Mouse (Mus musculus) heart, embryonic 16.5 days (tissue): Measurements from ENCODE around the gene Klrb1. TPM values are rescaled to one million over a fixed set of nuclear protein-coding genes. Genes with fewer than 3 reads are reported as not detected.
A peak's percentile ranks its signal among the peaks of the same experiment; 100 is the strongest.
"Not testable (repeated sequence)": the region's sequence is repeated elsewhere in the genome, so short reads cannot be mapped to it uniquely, and the experiment has no call there.

ENCODE experiments used
- ATAC-seq: fragments of 200-750 bp; cut with Nextera tagmentation; replicated peaks from 2 replicates; pipeline ENCODE4 v1.8.0; 2017; ENCODE audit warnings: moderate number of reproducible peaks; ENCODE audit not compliant: insufficient read depth, low FRiP score; ENCODE audit errors: extremely low read depth
- H3K27ac ChIP-seq: fragments of 300-500 bp; sonication (generic); 2 replicates; pipeline ENCODE4 v1.5.1; 2014; ENCODE audit warnings: mild to moderate bottlenecking, low read length, control low read depth, moderate library complexity
- H3K27me3 ChIP-seq: fragments of 300-500 bp; sonication (generic); 2 replicates; pipeline ENCODE4 v1.6.1; 2014; ENCODE audit warnings: low read length, mixed read lengths; ENCODE audit not compliant: control insufficient read depth, insufficient read depth
- H3K36me3 ChIP-seq: fragments of 300-500 bp; sonication (generic); 2 replicates; pipeline ENCODE4 v1.6.1; 2014; ENCODE audit not compliant: control insufficient read depth, insufficient read depth
- H3K4me1 ChIP-seq: fragments of 300-500 bp; sonication (generic); 2 replicates; pipeline ENCODE4 v1.6.1; 2014; ENCODE audit warnings: low read length, mixed read lengths; ENCODE audit not compliant: control insufficient read depth, insufficient read depth
- H3K4me2 ChIP-seq: fragments of 300-500 bp; sonication (generic); 2 replicates; pipeline ENCODE4 v1.6.1; 2014; ENCODE audit warnings: low read depth, mild to moderate bottlenecking, control low read depth, low read length
- H3K4me3 ChIP-seq: fragments of 300-500 bp; sonication (generic); 2 replicates; pipeline ENCODE4 v1.5.1; 2014; ENCODE audit warnings: mild to moderate bottlenecking, control low read depth, low read length
- H3K9ac ChIP-seq: fragments of 300-500 bp; sonication (generic); 2 replicates; pipeline ENCODE4 v1.6.1; 2014; ENCODE audit warnings: low read length, control low read depth
- H3K9me3 ChIP-seq: fragments of 300-500 bp; sonication (generic); replicated peaks from 2 replicates; pipeline ENCODE4 v1.6.1; 2016; ENCODE audit warnings: low read length; ENCODE audit not compliant: control insufficient read depth
- WGBS: fragments of 180-500 bp; shearing (Covaris S2); extraction: QIAGEN DNeasy Blood & Tissue Kit; methylation state at CpG from one replicate; pipeline ENCODE4 v1.1.7; 2014; 5-methylcytosine and 5-hydroxymethylcytosine counted together
- polyA plus RNA-seq: library from polyadenylated mRNA; unstranded; fragments of >200 nt; fragmentation: Nextera tagmentation; extraction: Ambion mirVana; gene quantifications from 2 replicates; pipeline ENCODE4 v1.2.1, GENCODE M21; 2015

Gene Klrb1
- polyA plus RNA-seq, result not detected in 2 replicates

DNA sequence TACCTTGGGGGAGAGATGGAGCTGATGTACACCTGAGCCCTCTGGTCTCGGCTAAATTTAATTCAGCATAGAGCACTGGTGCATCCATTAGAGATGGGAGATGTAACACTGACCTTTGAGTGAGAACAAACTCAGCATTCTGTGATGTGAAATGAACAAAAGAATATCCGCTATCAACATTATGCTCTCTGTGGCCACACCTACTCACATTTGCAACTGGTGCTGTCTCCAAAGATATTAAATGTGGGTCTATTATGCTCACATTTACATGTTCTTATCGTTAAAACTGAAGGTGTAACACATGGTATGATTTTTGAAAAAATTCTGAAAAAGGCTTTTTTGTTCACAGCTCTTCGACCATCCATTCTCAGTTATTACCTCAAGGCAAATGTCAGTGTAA, at the start of gene Klrb1:
TSS of gene Klrb1 (minus strand) at position 101 of the 400 bp plus-strand sequence.
- H3K4me2 ChIP-seq, result no peak within 1 kb of the TSS
- WGBS, result 75% methylated on average over 4 of the region's 4 CpGs

GRCm38 (mm10) chr6:128769481-128770253, 46.8 kb upstream of the Klrb1 start:
- H3K9me3 ChIP-seq, result peaks cover 4% of the 10 kb centered on the region; the same call in 1 of the 2 replicates
- no peak overlapping the region for H3K27ac ChIP-seq
- WGBS, result 81% methylated on average over 10 of the region's 10 CpGs
- H3K27me3 ChIP-seq, result no peaks in the 10 kb centered on the region
- no peak overlapping the region for H3K4me2 ChIP-seq
- no peaks in the 10 kb centered on the region for H3K36me3 ChIP-seq
- no peaks in the 10 kb centered on the region for H3K4me1 ChIP-seq
- H3K4me3 ChIP-seq, result no peak overlapping the region
- no peak overlapping the region for H3K9ac ChIP-seq
- ATAC-seq, result no peak

More for the DNA sequence above, at the start of gene Klrb1:
- Histone ChIP-seq H3K9me3 (no peaks in the 10 kb centered on the region), H3K27ac (no peak within 1 kb of the TSS), H3K36me3 (no peaks in the 10 kb centered on the region), H3K27me3 (no peaks in the 10 kb centered on the region), H3K4me3 (no peak within 1 kb of the TSS), H3K9ac (no peak within 1 kb of the TSS), H3K4me1 (no peaks in the 10 kb centered on the region)
- ATAC-seq, result no peak

- Histone ChIP-seq H3K9me3 (peaks cover 2% of the 10 kb centered on the region; the same call in 1 of the 2 replicates), H3K27ac (no peak overlapping the region), H3K4me3 (no peak overlapping the region), H3K9ac (no peak overlapping the region), H3K4me2 (no peak overlapping the region), H3K4me1 (no peaks in the 10 kb centered on the region), H3K36me3 (no peaks in the 10 kb centered on the region), H3K27me3 (no peaks in the 10 kb centered on the region)
- ATAC-seq, result no peak
- WGBS, result 65% methylated on average over 4 of the region's 4 CpGs
These were observed 45.2 kb upstream of the Klrb1 start for GRCm38 (mm10) chr6:128768047-128768446.

DNA sequence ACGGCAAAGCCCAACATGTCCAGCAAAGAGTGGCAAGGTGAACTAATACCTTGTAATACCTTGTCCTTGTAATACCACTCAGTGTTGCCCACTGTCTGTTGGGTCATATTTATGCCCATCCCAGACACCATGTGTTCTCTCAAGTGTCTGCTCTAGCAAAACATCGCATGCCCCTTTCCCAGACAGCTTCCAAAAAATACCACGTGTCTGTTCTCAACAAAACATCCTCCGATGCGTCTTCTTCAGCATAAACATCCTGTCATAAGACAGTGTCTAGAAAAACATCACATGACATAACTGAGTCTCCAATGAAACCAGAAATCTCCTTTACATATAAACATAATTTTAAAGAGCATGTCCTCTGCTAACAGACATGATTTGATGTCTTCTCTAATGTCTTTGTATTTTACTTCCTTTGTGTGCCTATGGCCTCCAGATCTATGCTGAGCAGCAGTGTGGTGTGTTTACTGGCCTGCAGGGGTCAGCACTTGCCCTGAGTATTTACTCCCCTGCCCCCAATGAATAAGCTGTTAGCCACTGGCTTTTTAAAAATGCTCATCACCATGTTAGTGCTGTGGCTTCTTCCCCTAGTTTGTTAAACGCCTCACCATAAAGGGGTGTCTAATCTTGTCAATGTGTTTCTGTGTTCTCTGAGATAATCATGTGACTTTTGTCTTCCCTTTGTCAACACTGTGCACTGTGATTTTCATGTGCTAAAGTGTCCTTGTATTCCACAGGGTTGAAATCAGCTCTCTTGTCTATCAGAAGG, 43.8 kb upstream of the Klrb1 start:
- WGBS, result 59% methylated on average over 6 of the region's 6 CpGs

DNA sequence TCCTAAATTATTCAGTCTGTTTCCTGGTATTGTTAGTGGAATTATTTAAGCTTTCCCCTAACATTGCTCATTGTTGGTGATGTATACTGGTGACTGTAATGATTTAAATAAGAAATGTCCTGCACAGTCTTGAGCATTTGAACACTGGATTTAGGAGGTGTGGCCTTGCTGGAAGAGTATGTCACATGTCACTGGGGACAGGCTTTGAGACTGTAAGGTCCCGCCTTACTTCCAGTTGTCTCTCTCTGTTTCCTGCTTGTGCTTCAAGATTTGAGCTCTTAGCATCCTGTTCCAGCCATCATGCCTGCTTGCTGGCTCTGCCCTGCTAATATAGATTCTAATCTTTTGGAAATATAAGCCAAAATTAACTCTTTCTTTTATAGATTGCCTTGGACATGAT, 42.4 kb upstream of the Klrb1 start:
- H3K9me3 ChIP-seq, result no peaks in the 10 kb centered on the region
- no peak overlapping the region for H3K4me2 ChIP-seq
- no peaks in the 10 kb centered on the region for H3K36me3 ChIP-seq
- peaks cover 3% of the 10 kb centered on the region for H3K4me1 ChIP-seq
- H3K27ac ChIP-seq, result no peak overlapping the region
- no peak overlapping the region for H3K9ac ChIP-seq
- H3K27me3 ChIP-seq, result no peaks in the 10 kb centered on the region
- ATAC-seq, result no peak
- no peak overlapping the region for H3K4me3 ChIP-seq
- WGBS, result 82% methylated on average over 1 of the region's 1 CpGs

More for the DNA sequence above, 43.8 kb upstream of the Klrb1 start:
- H3K36me3 ChIP-seq, H3K4me3 ChIP-seq, H3K4me1 ChIP-seq, H3K27me3 ChIP-seq, H3K9me3 ChIP-seq, H3K9ac ChIP-seq, ATAC-seq, H3K27ac ChIP-seq, H3K4me2 ChIP-seq: not testable (repeated sequence)

- Histone ChIP-seq H3K27me3 (no peaks in the 10 kb centered on the region), H3K9me3 (no peaks in the 10 kb centered on the region), H3K4me1 (peaks cover 3% of the 10 kb centered on the region), H3K4me2 (peak overlapping the region; percentile 87), H3K27ac (no peak overlapping the region), H3K9ac (peak overlapping the region; percentile 6; the same call in 1 of the 2 replicates), H3K4me3 (peak overlapping the region; percentile 49), H3K36me3 (no peaks in the 10 kb centered on the region)
- WGBS, result 21% methylated on average over 5 of the region's 5 CpGs
- no peak for ATAC-seq
These were observed 41.7 kb upstream of the Klrb1 start for GRCm38 (mm10) chr6:128764598-128764997.

DNA sequence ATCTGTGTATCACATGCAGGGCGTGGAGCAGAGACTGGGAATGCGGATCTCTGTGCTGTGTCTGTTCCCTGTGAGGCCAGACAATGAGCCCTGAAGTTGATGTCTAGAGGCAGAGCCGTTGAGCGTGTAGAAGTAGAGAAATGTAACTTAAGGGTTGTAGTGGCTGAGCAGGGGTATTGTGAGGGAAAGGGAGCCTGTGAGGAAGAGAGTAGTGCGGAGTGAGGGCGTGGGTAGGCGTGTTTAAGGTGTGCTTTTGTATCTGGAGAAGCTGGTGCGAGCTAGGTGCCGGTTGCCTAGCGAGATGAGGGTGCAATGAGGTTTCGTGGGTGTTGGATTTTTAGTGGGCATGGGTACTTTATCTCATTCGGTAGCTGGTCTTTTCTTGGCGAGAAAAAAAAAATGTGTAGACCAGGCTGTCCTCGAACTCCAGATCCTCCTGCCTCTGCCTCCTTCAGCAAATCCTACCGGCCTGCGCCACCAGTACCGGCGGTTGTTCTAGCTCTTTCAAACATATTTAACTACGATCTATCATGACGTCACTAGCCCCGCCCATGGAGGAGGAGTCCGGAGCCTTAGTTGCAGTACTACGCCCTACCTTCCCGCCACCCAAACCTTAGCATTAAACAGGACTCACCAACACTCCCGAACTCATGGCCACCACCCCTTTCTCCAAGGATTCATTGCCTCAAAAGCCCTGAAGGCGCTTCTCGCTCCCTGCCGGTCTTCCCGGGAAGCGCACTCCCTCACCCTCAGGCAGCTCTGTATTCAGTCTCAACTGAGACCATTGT, 41.1 kb upstream of the Klrb1 start:
- peak; percentile 92 for ATAC-seq
- Histone ChIP-seq H3K27ac (peak overlapping the region; percentile 68), H3K9ac (peak overlapping the region; percentile 77), H3K36me3 (no peaks in the 10 kb centered on the region), H3K4me2 (peak overlapping the region; percentile 87), H3K4me3 (peak overlapping the region; percentile 76), H3K9me3 (no peaks in the 10 kb centered on the region), H3K4me1 (peaks cover 3% of the 10 kb centered on the region), H3K27me3 (no peaks in the 10 kb centered on the region)
- WGBS, result 2% methylated on average over 30 of the region's 30 CpGs

GRCm38 (mm10) chr6:128762892-128763670, 40.2 kb upstream of the Klrb1 start:
- ATAC-seq, H3K36me3 ChIP-seq, H3K9ac ChIP-seq, H3K27me3 ChIP-seq, H3K9me3 ChIP-seq, H3K27ac ChIP-seq, H3K4me1 ChIP-seq: not testable (repeated sequence)
- H3K4me2 ChIP-seq, result peak overlapping the region; percentile 87
- H3K4me3 ChIP-seq, result peak overlapping the region; percentile 76
- 71% methylated on average over 9 of the region's 10 CpGs for WGBS
